Mouse (Mus musculus): Measurements from ENCODE around the gene Furin.
A peak's percentile ranks its signal among the peaks of the same experiment; 100 is the strongest.

DNA sequence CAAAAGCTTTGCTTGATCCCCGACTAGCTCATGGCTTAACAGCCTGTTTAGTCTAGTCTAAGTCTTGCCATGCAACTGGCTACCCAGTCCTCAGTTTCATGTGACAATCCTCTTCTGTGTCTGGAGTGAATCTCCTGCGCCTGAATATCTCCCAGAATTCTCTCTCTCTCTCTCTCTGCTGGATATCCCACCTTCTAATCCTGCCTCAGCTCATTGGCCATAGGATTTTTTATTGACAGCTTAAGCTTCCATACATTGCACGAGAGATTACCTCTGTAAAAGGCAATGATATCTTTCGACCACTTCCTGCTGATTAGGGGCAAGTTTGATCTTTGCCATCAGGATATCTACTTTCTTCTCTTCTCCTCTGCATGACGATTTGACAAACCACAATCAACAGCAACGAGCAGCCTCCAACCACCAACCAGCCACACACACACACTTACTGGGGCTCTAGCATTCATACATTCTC lies 44.4 kb upstream of the Furin start:
- TF ChIP-seq POLR2AphosphoS2 (IDR thresholded peaks at IDR 0.05; ENCODE audit: low read length) (peak; percentile 99), CTCF (IDR thresholded peaks at IDR 0.05 in 2 of 3, conservative IDR thresholded peaks at IDR 0.05 in 1 of 3; ENCODE audit: control insufficient read depth in 1 of 3, insufficient read depth in 1 of 3, low read depth in 2 of 3, low read length in 3 of 3, poor library complexity in 1 of 3, severe bottlenecking in 1 of 3) (no peak)

Data from MEL (cell line).